Mouse (Mus musculus) lung, embryonic 16.5 days (tissue): ENCODE results near the gene Apbb2. TPM values are rescaled to one million over a fixed set of nuclear protein-coding genes. Genes with fewer than 3 reads are reported as not detected.

Experiments used
- ATAC-seq: fragments of 200-750 bp; cut with Nextera tagmentation; 2 replicates; pipeline ENCODE4 v1.8.0; 2017; ENCODE audit warnings: low read depth, mild to moderate bottlenecking, moderate library complexity
- H3K27ac ChIP-seq: fragments of 300-500 bp; sonication (generic); 2 replicates; pipeline ENCODE4 v1.5.1; 2014; ENCODE audit warnings: mild to moderate bottlenecking, control low read depth, low read length
- H3K27me3 ChIP-seq: fragments of 300-500 bp; sonication (generic); 2 replicates; pipeline ENCODE4 v1.6.1; 2014; ENCODE audit warnings: low read depth, low read length, mixed read lengths; ENCODE audit not compliant: control insufficient read depth, insufficient read depth
- H3K36me3 ChIP-seq: fragments of 300-500 bp; sonication (generic); 2 replicates; pipeline ENCODE4 v1.6.1; 2014; ENCODE audit warnings: low read length; ENCODE audit not compliant: control insufficient read depth, insufficient read depth
- H3K4me1 ChIP-seq: fragments of 300-500 bp; sonication (generic); replicated peaks from 2 replicates; pipeline ENCODE4 v1.6.1; 2014; ENCODE audit warnings: low read length, mixed read lengths; ENCODE audit not compliant: control insufficient read depth, insufficient read depth
- H3K4me2 ChIP-seq: fragments of 300-500 bp; sonication (generic); 2 replicates; pipeline ENCODE4 v1.6.1; 2014; ENCODE audit warnings: low read depth, low read length, control low read depth
- H3K4me3 ChIP-seq: fragments of 300-500 bp; sonication (generic); 2 replicates; pipeline ENCODE4 v1.5.1; 2014; ENCODE audit warnings: mild to moderate bottlenecking, low read length, control low read depth
- H3K9ac ChIP-seq: fragments of 300-500 bp; sonication (generic); 2 replicates; pipeline ENCODE4 v1.6.1; 2014; ENCODE audit warnings: low read length, control low read depth
- H3K9me3 ChIP-seq: fragments of 300-500 bp; sonication (generic); 2 replicates; pipeline ENCODE4 v1.6.1; 2016; ENCODE audit warnings: low read length; ENCODE audit not compliant: control insufficient read depth
- WGBS: fragments of 180-500 bp; shearing (Covaris S2); extraction: QIAGEN DNeasy Blood & Tissue Kit; methylation state at CpG from one replicate; pipeline ENCODE4 v1.1.7; 2014; 5-methylcytosine and 5-hydroxymethylcytosine counted together
- polyA plus RNA-seq: library from polyadenylated mRNA; unstranded; fragments of >200 nt; fragmentation: Nextera tagmentation; extraction: Ambion mirVana; gene quantifications from 2 replicates; pipeline ENCODE4 v1.2.1, GENCODE M21; 2015

The Apbb2 gene
- polyA plus RNA-seq, 1 experiment from 2014 or later, result 56.7 TPM

GRCm38 (mm10) chr5:66512519-66512918 lies 106.1 kb downstream of the Apbb2 start:
- Histone ChIP-seq H3K27me3 (no peaks in the 10 kb centered on the region), H3K4me1 (peaks cover 1% of the 10 kb centered on the region), H3K9ac (no peak overlapping the region), H3K4me3 (no peak overlapping the region), H3K36me3 (no peaks in the 10 kb centered on the region), H3K27ac (no peak overlapping the region), H3K4me2 (no peak overlapping the region), H3K9me3 (no peaks in the 10 kb centered on the region)
- ATAC-seq, result no peak
- WGBS, result 93% methylated on average over 7 of the region's 7 CpGs

- Histone ChIP-seq H3K27ac (no peak overlapping the region), H3K36me3 (no peaks in the 10 kb centered on the region), H3K27me3 (no peaks in the 10 kb centered on the region), H3K9me3 (no peaks in the 10 kb centered on the region), H3K9ac (no peak overlapping the region), H3K4me2 (no peak overlapping the region), H3K4me3 (no peak overlapping the region), H3K4me1 (no peaks in the 10 kb centered on the region)
- no peak for ATAC-seq
- 67% methylated on average over 7 of the region's 7 CpGs for WGBS
Observed at GRCm38 (mm10) chr5:66510716-66511115, 107.9 kb downstream of the Apbb2 start.

- H3K9me3 ChIP-seq, result no peaks in the 10 kb centered on the region
- no peak overlapping the region for H3K27ac ChIP-seq
- no peak for ATAC-seq
- no peaks in the 10 kb centered on the region for H3K27me3 ChIP-seq
- H3K9ac ChIP-seq, result no peak overlapping the region
- H3K4me2 ChIP-seq, result no peak overlapping the region
- peaks cover 15% of the 10 kb centered on the region for H3K4me1 ChIP-seq
- no peak overlapping the region for H3K4me3 ChIP-seq
- 73% methylated on average over 5 of the region's 5 CpGs for WGBS
- H3K36me3 ChIP-seq, result no peaks in the 10 kb centered on the region
Observed at GRCm38 (mm10) chr5:66509151-66509550, 109.4 kb downstream of the Apbb2 start.

GRCm38 (mm10) chr5:66505578-66505977 lies 113.0 kb downstream of the Apbb2 start:
- no peak for ATAC-seq
- Histone ChIP-seq H3K27me3 (no peaks in the 10 kb centered on the region), H3K36me3 (no peaks in the 10 kb centered on the region), H3K9me3 (no peaks in the 10 kb centered on the region), H3K27ac (no peak overlapping the region), H3K4me3 (no peak overlapping the region), H3K4me1 (peaks cover 26% of the 10 kb centered on the region), H3K4me2 (no peak overlapping the region), H3K9ac (no peak overlapping the region)
- 37% methylated on average over 3 of the region's 3 CpGs for WGBS

GRCm38 (mm10) chr5:66505071-66505470 lies 113.5 kb downstream of the Apbb2 start:
- Histone ChIP-seq H3K4me1 (peaks cover 26% of the 10 kb centered on the region), H3K9me3 (no peaks in the 10 kb centered on the region), H3K9ac (no peak overlapping the region), H3K4me3 (no peak overlapping the region), H3K36me3 (no peaks in the 10 kb centered on the region), H3K27me3 (no peaks in the 10 kb centered on the region), H3K4me2 (no peak overlapping the region), H3K27ac (no peak overlapping the region)
- no peak; the same call in 1 of the 2 replicates for ATAC-seq
- 58% methylated on average over 1 of the region's 1 CpGs for WGBS

GRCm38 (mm10) chr5:66504434-66504747 lies 114.2 kb downstream of the Apbb2 start:
- peak overlapping the region; percentile 21; the same call in 1 of the 2 replicates for H3K9ac ChIP-seq
- WGBS, result 16% methylated on average over 6 of the region's 6 CpGs
- H3K4me3 ChIP-seq, result no peak overlapping the region
- H3K27me3 ChIP-seq, result no peaks in the 10 kb centered on the region
- H3K27ac ChIP-seq, result peak overlapping the region; percentile 79
- peak overlapping the region; percentile 13 for H3K4me2 ChIP-seq
- H3K9me3 ChIP-seq, result no peaks in the 10 kb centered on the region
- no peaks in the 10 kb centered on the region for H3K36me3 ChIP-seq
- peak; percentile 26; the same call in 1 of the 2 replicates for ATAC-seq
- H3K4me1 ChIP-seq, result peaks cover 26% of the 10 kb centered on the region

- Histone ChIP-seq H3K4me1 (peaks cover 26% of the 10 kb centered on the region), H3K36me3 (no peaks in the 10 kb centered on the region), H3K9ac (peak overlapping the region; percentile 22; the same call in 1 of the 2 replicates), H3K4me2 (peak overlapping the region; percentile 42), H3K9me3 (no peaks in the 10 kb centered on the region), H3K27me3 (no peaks in the 10 kb centered on the region), H3K4me3 (no peak overlapping the region), H3K27ac (peak overlapping the region; percentile 82)
- 19% methylated on average over 17 of the region's 17 CpGs for WGBS
- peak; percentile 93 for ATAC-seq
Observed at GRCm38 (mm10) chr5:66503557-66504433, 114.8 kb downstream of the Apbb2 start.

- Histone ChIP-seq H3K4me2 (no peak overlapping the region), H3K4me1 (peaks cover 28% of the 10 kb centered on the region), H3K27ac (no peak overlapping the region), H3K27me3 (no peaks in the 10 kb centered on the region), H3K4me3 (no peak overlapping the region), H3K36me3 (no peaks in the 10 kb centered on the region), H3K9ac (no peak overlapping the region), H3K9me3 (no peaks in the 10 kb centered on the region)
- 87% methylated on average over 1 of the region's 1 CpGs for WGBS
- no peak for ATAC-seq
Observed at GRCm38 (mm10) chr5:66503033-66503432, 115.6 kb downstream of the Apbb2 start.

- ATAC-seq, result no peak
- Histone ChIP-seq H3K4me1 (peaks cover 47% of the 10 kb centered on the region), H3K27me3 (no peaks in the 10 kb centered on the region), H3K4me2 (no peak overlapping the region), H3K36me3 (no peaks in the 10 kb centered on the region), H3K4me3 (no peak overlapping the region), H3K27ac (no peak overlapping the region), H3K9ac (no peak overlapping the region), H3K9me3 (no peaks in the 10 kb centered on the region)
- WGBS, result 94% methylated on average over 7 of the region's 7 CpGs
Observed at GRCm38 (mm10) chr5:66499621-66500020, 119.0 kb downstream of the Apbb2 start.
